Mouse (Mus musculus) stomach, embryonic 16.5 days (tissue): Measurements from ENCODE around the gene Fos. TPM values are rescaled to one million over a fixed set of nuclear protein-coding genes. Genes with fewer than 3 reads are reported as not detected.

Source experiments
- ATAC-seq: fragments of 200-750 bp; cut with Nextera tagmentation; 2 replicates; pipeline ENCODE4 v1.8.0; 2017; ENCODE audit warnings: moderate number of reproducible peaks, moderate TSS enrichment; ENCODE audit not compliant: insufficient read depth, low FRiP score
- H3K27ac ChIP-seq: fragments of 300-500 bp; sonication (generic); 2 replicates; pipeline ENCODE4 v1.5.1; 2014; ENCODE audit warnings: low read length
- H3K27me3 ChIP-seq: fragments of 300-500 bp; sonication (generic); 2 replicates; pipeline ENCODE4 v1.6.1; 2014; ENCODE audit warnings: low read length, control low read depth, mixed read lengths; ENCODE audit not compliant: control insufficient read depth, insufficient read depth
- H3K36me3 ChIP-seq: fragments of 300-500 bp; sonication (generic); 2 replicates; pipeline ENCODE4 v1.6.1; 2014; ENCODE audit warnings: low read length; ENCODE audit not compliant: control insufficient read depth, insufficient read depth
- H3K4me1 ChIP-seq: fragments of 300-500 bp; sonication (generic); 2 replicates; pipeline ENCODE4 v1.6.1; 2014; ENCODE audit warnings: low read length, control low read depth, mixed read lengths; ENCODE audit not compliant: control insufficient read depth, insufficient read depth
- H3K4me2 ChIP-seq: fragments of 300-500 bp; sonication (generic); 2 replicates; pipeline ENCODE4 v1.6.1; 2014; ENCODE audit warnings: low read depth, low read length, mixed read lengths
- H3K4me3 ChIP-seq: fragments of 300-500 bp; sonication (generic); replicated peaks from 2 replicates; pipeline ENCODE4 v1.5.1; 2014; ENCODE audit warnings: mild to moderate bottlenecking, low read length
- H3K9ac ChIP-seq: fragments of 300-500 bp; sonication (generic); 2 replicates; pipeline ENCODE4 v1.6.1; 2014; ENCODE audit warnings: low read length
- H3K9me3 ChIP-seq: fragments of 300-500 bp; sonication (generic); replicated peaks from 2 replicates; pipeline ENCODE4 v1.6.1; 2016; ENCODE audit warnings: low read length, control low read depth; ENCODE audit not compliant: control insufficient read depth
- WGBS: fragments of 180-500 bp; shearing (Covaris S2); extraction: QIAGEN DNeasy Blood & Tissue Kit; methylation state at CpG from one replicate; pipeline ENCODE4 v1.1.7; 2014; 5-methylcytosine and 5-hydroxymethylcytosine counted together
- polyA plus RNA-seq: library from polyadenylated mRNA; unstranded; fragments of >200 nt; fragmentation: Nextera tagmentation; extraction: Ambion mirVana; gene quantifications from 2 replicates; pipeline ENCODE4 v1.2.1, GENCODE M21; 2015

The Fos gene
- polyA plus RNA-seq, 1 experiment from 2014 or later: 16.1 TPM

- Histone ChIP-seq H3K4me3 (no peak overlapping the region), H3K36me3 (no peaks in the 10 kb centered on the region), H3K9ac (no peak overlapping the region), H3K4me2 (no peak overlapping the region), H3K27me3 (no peaks in the 10 kb centered on the region), H3K9me3 (no peaks in the 10 kb centered on the region), H3K27ac (peak overlapping the region; percentile 42), H3K4me1 (peaks cover 10% of the 10 kb centered on the region)
- ATAC-seq: no peak
- WGBS: 68% methylated on average over 10 of the region's 10 CpGs
Observed at GRCm38 (mm10) chr12:85490096-85490820, 16.6 kb downstream of the Fos start.

GRCm38 (mm10) chr12:85490991-85491390, 17.3 kb downstream of the Fos start:
- Histone ChIP-seq H3K4me1 (peaks cover 6% of the 10 kb centered on the region; the same call in 1 of the 2 replicates), H3K9ac (no peak overlapping the region), H3K36me3 (no peaks in the 10 kb centered on the region), H3K9me3 (no peaks in the 10 kb centered on the region), H3K27me3 (no peaks in the 10 kb centered on the region), H3K4me2 (no peak overlapping the region), H3K4me3 (no peak overlapping the region), H3K27ac (peak overlapping the region; percentile 31)
- 79% methylated on average over 1 of the region's 1 CpGs for WGBS
- no peak for ATAC-seq

GRCm38 (mm10) chr12:85492084-85492645, 18.5 kb downstream of the Fos start:
- WGBS: 19% methylated on average over 16 of the region's 16 CpGs
- peak overlapping the region; percentile 54; the same call in 1 of the 2 replicates for H3K9ac ChIP-seq
- no peak overlapping the region for H3K4me3 ChIP-seq

GRCm38 (mm10) chr12:85496336-85496735, 22.6 kb downstream of the Fos start:
- H3K4me2 ChIP-seq: no peak overlapping the region
- 73% methylated on average over 7 of the region's 7 CpGs for WGBS

More at GRCm38 (mm10) chr12:85492084-85492645, 18.5 kb downstream of the Fos start:
- peak; percentile 69; the same call in 1 of the 2 replicates for ATAC-seq
- peaks cover 4% of the 10 kb centered on the region; the same call in 1 of the 2 replicates for H3K4me1 ChIP-seq
- no peaks in the 10 kb centered on the region for H3K36me3 ChIP-seq
- H3K9me3 ChIP-seq: no peaks in the 10 kb centered on the region
- H3K27me3 ChIP-seq: no peaks in the 10 kb centered on the region
- H3K4me2 ChIP-seq: peak overlapping the region; percentile 44
- H3K27ac ChIP-seq: no peak overlapping the region

GRCm38 (mm10) chr12:85496755-85497154, 23.1 kb downstream of the Fos start:
- Histone ChIP-seq H3K4me2 (no peak overlapping the region), H3K27ac (no peak overlapping the region), H3K27me3 (no peaks in the 10 kb centered on the region), H3K9me3 (peaks cover 4% of the 10 kb centered on the region; the same call in 1 of the 2 replicates), H3K4me1 (peaks cover 8% of the 10 kb centered on the region; the same call in 1 of the 2 replicates), H3K4me3 (no peak overlapping the region), H3K9ac (no peak overlapping the region), H3K36me3 (no peaks in the 10 kb centered on the region)
- no peak; the same call in 1 of the 2 replicates for ATAC-seq
- WGBS: 20% methylated on average over 7 of the region's 7 CpGs

More at GRCm38 (mm10) chr12:85496336-85496735, 22.6 kb downstream of the Fos start:
- no peak for ATAC-seq
- H3K4me3 ChIP-seq: no peak overlapping the region
- H3K4me1 ChIP-seq: peaks cover 8% of the 10 kb centered on the region; the same call in 1 of the 2 replicates
- H3K36me3 ChIP-seq: no peaks in the 10 kb centered on the region
- no peak overlapping the region for H3K9ac ChIP-seq
- no peaks in the 10 kb centered on the region for H3K27me3 ChIP-seq
- H3K9me3 ChIP-seq: no peaks in the 10 kb centered on the region; the same call in 1 of the 2 replicates
- H3K27ac ChIP-seq: no peak overlapping the region

- peak overlapping the region; percentile 10; the same call in 1 of the 2 replicates for H3K27ac ChIP-seq
- 0 out of 2 replicates have a peak overlapping the region, but pooled peaks have one; percentile 31 for H3K9ac ChIP-seq
- peaks cover 8% of the 10 kb centered on the region; the same call in 1 of the 2 replicates for H3K4me1 ChIP-seq
- 52% methylated on average over 11 of the region's 11 CpGs for WGBS
- no peak for ATAC-seq
- no peaks in the 10 kb centered on the region for H3K36me3 ChIP-seq
- H3K4me2 ChIP-seq: no peak overlapping the region
- H3K4me3 ChIP-seq: no peak overlapping the region
- H3K27me3 ChIP-seq: no peaks in the 10 kb centered on the region
- H3K9me3 ChIP-seq: peaks cover 8% of the 10 kb centered on the region; the same call in 1 of the 2 replicates
Observed at GRCm38 (mm10) chr12:85497310-85498135, 23.8 kb downstream of the Fos start.

GRCm38 (mm10) chr12:85499001-85499400, 25.3 kb downstream of the Fos start:
- Histone ChIP-seq H3K4me1 (peaks cover 8% of the 10 kb centered on the region; the same call in 1 of the 2 replicates), H3K4me3 (no peak overlapping the region), H3K9me3 (peaks cover 8% of the 10 kb centered on the region; the same call in 1 of the 2 replicates), H3K4me2 (no peak overlapping the region), H3K36me3 (no peaks in the 10 kb centered on the region), H3K27me3 (no peaks in the 10 kb centered on the region), H3K9ac (no peak overlapping the region), H3K27ac (no peak overlapping the region)
- 65% methylated on average over 8 of the region's 8 CpGs for WGBS
- no peak for ATAC-seq

- H3K4me1 ChIP-seq: 0 out of 2 replicates have a peak, but pooled peaks cover 3% of the 10 kb centered on the region
- no peak overlapping the region for H3K9ac ChIP-seq
- no peak overlapping the region for H3K4me3 ChIP-seq
- H3K27me3 ChIP-seq: no peaks in the 10 kb centered on the region
- ATAC-seq: no peak
- H3K4me2 ChIP-seq: no peak overlapping the region
- 88% methylated on average over 4 of the region's 4 CpGs for WGBS
- peaks cover 8% of the 10 kb centered on the region; the same call in 1 of the 2 replicates for H3K9me3 ChIP-seq
- no peaks in the 10 kb centered on the region for H3K36me3 ChIP-seq
- no peak overlapping the region for H3K27ac ChIP-seq
Observed at GRCm38 (mm10) chr12:85502682-85503081, 29.0 kb downstream of the Fos start.
